Mouse (Mus musculus) ES-E14 (cell line): Measurements from ENCODE around the gene Rgma.

Experiments
- CHD2 ChIP-seq: IDR thresholded peaks from 2 replicates; pipeline ENCODE4 v1.6.1; 2014; ENCODE audit warnings: mild to moderate bottlenecking, low read depth, low read length, inconsistent platforms
- HCFC1 ChIP-seq: IDR thresholded peaks from 2 replicates; pipeline ENCODE4 v1.6.1; 2012; ENCODE audit warnings: low read length, inconsistent platforms, borderline replicate concordance; ENCODE audit not compliant: insufficient read depth
- MAFK ChIP-seq: IDR thresholded peaks from 2 replicates; pipeline ENCODE4 v1.6.1; 2014; ENCODE audit warnings: mild to moderate bottlenecking, low read depth, low read length, inconsistent platforms; ENCODE audit not compliant: insufficient read depth
- ZC3H11A ChIP-seq: IDR thresholded peaks from 2 replicates; pipeline ENCODE4 v1.6.1; 2012; ENCODE audit warnings: low read depth, mild to moderate bottlenecking, inconsistent platforms, low read length, borderline replicate concordance
- ZNF384 ChIP-seq: IDR thresholded peaks from 2 replicates; pipeline ENCODE4 v1.6.1; 2012; ENCODE audit warnings: low read depth, low read length, inconsistent platforms

- TF ChIP-seq HCFC1 (no peak), CHD2 (no peak), ZNF384 (no peak), MAFK (no peak), ZC3H11A (no peak)
Observed at GRCm38 (mm10) chr7:73441802-73442201, 66.5 kb downstream of the Rgma start.
